Mouse (Mus musculus): ENCODE measurements around the gene Wls. TPM values are rescaled to one million over a fixed set of nuclear protein-coding genes. Genes with fewer than 3 reads are reported as not detected.

Wls gene
- 25.9 and 31.0 TPM in 2 replicates for polyA plus RNA-seq (2012; rRNA removed)

DNA sequence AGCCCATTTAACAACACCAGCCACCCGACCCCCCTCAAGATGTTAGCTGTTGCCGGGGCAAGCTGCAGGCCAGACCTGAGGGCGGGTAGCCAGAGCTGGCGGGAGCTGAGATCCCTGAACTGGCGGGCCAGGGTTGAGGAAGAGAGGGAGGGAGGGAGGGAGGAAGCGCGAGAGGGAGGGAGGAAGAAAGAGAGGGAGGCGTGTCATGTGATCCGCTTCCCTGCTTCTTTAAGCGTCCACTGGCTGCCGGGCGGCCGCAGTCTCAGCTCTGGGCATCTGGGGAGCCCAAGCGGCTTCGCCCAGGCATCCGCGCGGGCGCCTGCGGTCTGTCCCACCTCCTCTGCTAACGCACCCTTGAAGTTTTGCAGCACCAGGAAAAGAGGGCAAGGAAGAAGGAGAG lies at the start of gene Wls:
TSS of gene Wls (plus strand) at position 192 of the 400 bp plus-strand sequence.

Other genes starting within 250 kb of the Wls start
- not detected in 2 replicates for gene Rpe65, start 240.5 kb upstream of the Wls start, polyA plus RNA-seq (2012; rRNA removed)

Data from central nervous system, embryonic 18 days (tissue).